Comparison of ENCODE assay signal across 27 mouse cellular contexts in genomic region chr1:119889347-119889746, GRCm38 (mm10). TPM values are rescaled to one million over a fixed set of nuclear protein-coding genes. Genes with fewer than 3 reads are reported as not detected.
DNase-seq lines count a peak whose midpoint lies in the region; ATAC-seq and TF ChIP-seq lines count a peak whose summit lies in the region.
"Had no signal": no experiment of that assay in that cellular context is flagged by ENCODE, and none has a peak within 500 bp of the region (broad histone marks: within the 10 kb centered on the region; RNA-seq: fewer than 3 reads in every experiment).

No protein-coding gene starts in this region.

- H3K27ac ChIP-seq in heart, embryonic 13.5 days (replicated peaks), result no peak overlapping the region
- H3K27ac ChIP-seq in heart, embryonic 11.5 days (ENCODE audit: low read depth, low read length), result no peak overlapping the region
- no peak overlapping the region for H3K27ac ChIP-seq in heart, embryonic 16.5 days (ENCODE audit: low read length)
- no peak overlapping the region for H3K27ac ChIP-seq in lung, postnatal 0 days (ENCODE audit: low read length)
- H3K27ac ChIP-seq in MEL (ENCODE audit: control insufficient read depth, low read depth, low read length), result no peak overlapping the region
- H3K27ac ChIP-seq: embryonic facial prominence, embryonic 13.5 days; embryonic facial prominence, embryonic 15.5 days; forebrain, embryonic 10.5 days; forebrain, embryonic 12.5 days had no signal

- H3K4me2 ChIP-seq in heart, embryonic 13.5 days, result peak overlapping the region; percentile 28; the same call in 1 of the 2 replicates
- H3K4me2 ChIP-seq in heart, embryonic 11.5 days, result no peak overlapping the region
- H3K4me2 ChIP-seq in heart, embryonic 16.5 days (ENCODE audit: low read depth, low read length), result peak overlapping the region; percentile 24; the same call in 1 of the 2 replicates
- peak overlapping the region; percentile 40 for H3K4me2 ChIP-seq in lung, postnatal 0 days (replicated peaks; ENCODE audit: low read depth, low read length)
- H3K4me2 ChIP-seq: embryonic facial prominence, embryonic 13.5 days; embryonic facial prominence, embryonic 15.5 days; forebrain, embryonic 12.5 days had no signal

- no peak for ATAC-seq in heart, embryonic 13.5 days (ENCODE audit: extremely low read depth, insufficient number of reproducible peaks, low FRiP score, low TSS enrichment)
- ATAC-seq in heart, embryonic 11.5 days (replicated peaks; ENCODE audit: insufficient number of reproducible peaks, low FRiP score, low TSS enrichment), result no peak
- no peak for ATAC-seq in heart, embryonic 16.5 days (replicated peaks; ENCODE audit: extremely low read depth, insufficient read depth, low FRiP score)
- ATAC-seq in lung, postnatal 0 days, result no peak
- ATAC-seq: CD4-positive, CD25-positive, alpha-beta regulatory T cell, adult 4 months; forebrain, embryonic 14.5 days had no signal

- H3K4me3 ChIP-seq in heart, embryonic 13.5 days, result no peak overlapping the region
- H3K4me3 ChIP-seq in heart, embryonic 11.5 days (ENCODE audit: low read depth, low read length), result no peak overlapping the region
- no peak overlapping the region for H3K4me3 ChIP-seq in heart, embryonic 16.5 days (ENCODE audit: low read length)
- no peak overlapping the region for H3K4me3 ChIP-seq in lung, postnatal 0 days (ENCODE audit: low read depth, low read length)
- peak overlapping the region; percentile 7 to 37; a peak in 1 of 4 replicates for H3K4me3 ChIP-seq in MEL (ENCODE audit: control insufficient read depth in 1 of 2, insufficient read depth in 1 of 2, low read depth in 2 of 2, low read length in 2 of 2)
- H3K4me3 ChIP-seq: embryonic facial prominence, embryonic 13.5 days; embryonic facial prominence, embryonic 15.5 days; erythroblast, embryonic 14.5 days; forebrain, embryonic 10.5 days; forebrain, embryonic 12.5 days had no signal

- 60% methylated on average over 16 of the region's 16 CpGs for WGBS in heart, embryonic 13.5 days
- WGBS in heart, embryonic 11.5 days (ENCODE audit: insufficient replicate concordance), result 66% methylated on average over 16 of the region's 16 CpGs
- 58% methylated on average over 16 of the region's 16 CpGs for WGBS in heart, embryonic 16.5 days
- WGBS in lung, postnatal 0 days, result 55% methylated on average over 16 of the region's 16 CpGs

- no peaks in the 10 kb centered on the region for H3K9me3 ChIP-seq in heart, embryonic 13.5 days
- H3K9me3 ChIP-seq in heart, embryonic 11.5 days (replicated peaks; ENCODE audit: control insufficient read depth, low read length), result no peaks in the 10 kb centered on the region
- no peaks in the 10 kb centered on the region for H3K9me3 ChIP-seq in heart, embryonic 16.5 days (replicated peaks; ENCODE audit: control insufficient read depth, low read length)
- H3K9me3 ChIP-seq in lung, postnatal 0 days (ENCODE audit: low read length), result no peaks in the 10 kb centered on the region
- no peaks in the 10 kb centered on the region for H3K9me3 ChIP-seq in MEL (replicated peaks; ENCODE audit: insufficient read depth, low read length)
- H3K9me3 ChIP-seq: embryonic facial prominence, embryonic 13.5 days; embryonic facial prominence, embryonic 15.5 days; forebrain, embryonic 10.5 days; forebrain, embryonic 12.5 days; G1E had no signal

- no peak for DNase-seq in heart, adult 9 months (ENCODE audit: low spot score in 2 of 2)
- DNase-seq in lung, postnatal 0 days (ENCODE audit: low spot score), result no peak
- DNase-seq in lung, adult 18-20 months, result no peak
- peak; percentile 62 for DNase-seq in MEL (ENCODE audit: low read depth, low spot score)
- DNase-seq: adrenal gland, adult 2 months; adrenal gland, postnatal 10 days; adrenal gland, postnatal 25 days; B cell, adult 2 months; cerebellum, adult 11 months; cerebellum, adult 18-20 months; cerebellum, adult 8-10 months; cerebellum, adult 9-11 months; cerebellum, postnatal 14 days; cerebellum, postnatal 36 days; embryo, embryonic 11 days had no signal

- TF ChIP-seq CTCF in lung, postnatal 0 days (IDR thresholded peaks at IDR 0.05), result no peak
- TF ChIP-seq CTCF in MEL (IDR thresholded peaks at IDR 0.05 in 2 of 3, conservative IDR thresholded peaks at IDR 0.05 in 1 of 3; ENCODE audit: control insufficient read depth in 1 of 3, insufficient read depth in 1 of 3, low read depth in 2 of 3, low read length in 3 of 3, poor library complexity in 1 of 3, severe bottlenecking in 1 of 3), result no peak

- H3K4me1 ChIP-seq in heart, embryonic 13.5 days, result peaks cover 11% of the 10 kb centered on the region
- H3K4me1 ChIP-seq in heart, embryonic 11.5 days (ENCODE audit: control insufficient read depth, insufficient read depth, low read length), result 0 out of 2 replicates have a peak, but pooled peaks cover 3% of the 10 kb centered on the region
- H3K4me1 ChIP-seq in heart, embryonic 16.5 days (ENCODE audit: control insufficient read depth, insufficient read depth, low read length), result peaks cover 4% of the 10 kb centered on the region; the same call in 1 of the 2 replicates
- no peaks in the 10 kb centered on the region; the same call in 1 of the 2 replicates for H3K4me1 ChIP-seq in lung, postnatal 0 days (ENCODE audit: insufficient read depth, low read depth, low read length)
- H3K4me1 ChIP-seq in MEL (ENCODE audit: control insufficient read depth in 1 of 2, insufficient read depth in 2 of 2, low read length in 2 of 2), result peaks cover 0 to 3% of the 10 kb centered on the region in 2 experiments; a peak in 3 of 4 replicates
- H3K4me1 ChIP-seq: forebrain, embryonic 12.5 days had no signal

- H3K9ac ChIP-seq in heart, embryonic 13.5 days, result no peak overlapping the region
- H3K9ac ChIP-seq in heart, embryonic 11.5 days (ENCODE audit: low read depth, low read length), result no peak overlapping the region
- no peak overlapping the region for H3K9ac ChIP-seq in heart, embryonic 16.5 days (ENCODE audit: low read length)
- H3K9ac ChIP-seq in lung, postnatal 0 days (replicated peaks; ENCODE audit: low read depth), result no peak overlapping the region
- no peak overlapping the region for H3K9ac ChIP-seq in MEL (ENCODE audit: control insufficient read depth, low read depth, low read length, poor library complexity, severe bottlenecking)
- H3K9ac ChIP-seq: embryonic facial prominence, embryonic 13.5 days; embryonic facial prominence, embryonic 15.5 days; forebrain, embryonic 12.5 days had no signal

- TF ChIP-seq EP300 in lung, postnatal 0 days (IDR thresholded peaks at IDR 0.05), result no peak
- no peak for TF ChIP-seq EP300 in MEL (IDR thresholded peaks at IDR 0.05; ENCODE audit: low read depth in 1 of 2, low read length in 2 of 2)

- no peak for TF ChIP-seq POLR2A in MEL (IDR thresholded peaks at IDR 0.05; ENCODE audit: control insufficient read depth in 1 of 2, insufficient read depth in 1 of 2, low read depth in 1 of 2, low read length in 2 of 2, poor library complexity in 1 of 2)

- no peak for TF ChIP-seq RAD21 in MEL (IDR thresholded peaks at IDR 0.05; ENCODE audit: low read depth, low read length)

- H3K79me2 ChIP-seq in MEL (ENCODE audit: control insufficient read depth, insufficient read depth, low read length, poor library complexity), result no peaks in the 10 kb centered on the region

- H3K27me3 ChIP-seq in heart, embryonic 13.5 days (replicated peaks), result no peaks in the 10 kb centered on the region
- H3K27me3 ChIP-seq in heart, embryonic 11.5 days (ENCODE audit: control insufficient read depth, insufficient read depth, low read length), result no peaks in the 10 kb centered on the region
- no peaks in the 10 kb centered on the region for H3K27me3 ChIP-seq in heart, embryonic 16.5 days (ENCODE audit: control insufficient read depth, insufficient read depth, low read length)
- no peaks in the 10 kb centered on the region for H3K27me3 ChIP-seq in lung, postnatal 0 days (replicated peaks; ENCODE audit: insufficient read depth, low read length)
- H3K27me3 ChIP-seq in MEL (ENCODE audit: control insufficient read depth in 1 of 2, insufficient read depth in 2 of 2, low read length in 2 of 2), result no peaks in the 10 kb centered on the region
- H3K27me3 ChIP-seq: CH12.LX; embryonic facial prominence, embryonic 13.5 days; embryonic facial prominence, embryonic 15.5 days; forebrain, embryonic 12.5 days had no signal

- no peaks in the 10 kb centered on the region for H3K36me3 ChIP-seq in heart, embryonic 13.5 days
- H3K36me3 ChIP-seq in heart, embryonic 11.5 days (ENCODE audit: control insufficient read depth, insufficient read depth, low read length), result no peaks in the 10 kb centered on the region
- no peaks in the 10 kb centered on the region for H3K36me3 ChIP-seq in heart, embryonic 16.5 days (ENCODE audit: control insufficient read depth, insufficient read depth)
- no peaks in the 10 kb centered on the region for H3K36me3 ChIP-seq in lung, postnatal 0 days (ENCODE audit: insufficient read depth, low read length)
- H3K36me3 ChIP-seq in MEL (ENCODE audit: control insufficient read depth in 1 of 2, insufficient read depth in 2 of 2, low read length in 2 of 2), result no peaks in the 10 kb centered on the region
- H3K36me3 ChIP-seq: embryonic facial prominence, embryonic 13.5 days; embryonic facial prominence, embryonic 15.5 days; forebrain, embryonic 10.5 days; forebrain, embryonic 12.5 days; G1E had no signal

TF ChIP-seq in MEL, 35 proteins besides CTCF, POLR2A, EP300 and RAD21 (continues in another document):
- no peak for TF ChIP-seq ZC3H11A (IDR thresholded peaks at IDR 0.05; ENCODE audit: low read depth, low read length)
- TF ChIP-seq MAX (IDR thresholded peaks at IDR 0.05; ENCODE audit: low read length), result no peak
- TF ChIP-seq SIN3A (IDR thresholded peaks at IDR 0.05; ENCODE audit: low read length), result peak; percentile 21; the same call in 1 of the 2 replicates
- peak; percentile 51; the same call in 1 of the 2 replicates for TF ChIP-seq ETS1 (IDR thresholded peaks at IDR 0.05; ENCODE audit: low read depth, low read length)

RNA-seq across cellular contexts. Expression of gene Tmem177, which starts 23.7 kb away (rescaled TPM):
- polyA plus RNA-seq in heart, embryonic 13.5 days (2015; fragmentation: Nextera tagmentation; extraction: Ambion mirVana), result 6.2 and 7.0 TPM in 2 replicates
- 6.3 and 6.4 TPM in 2 replicates for polyA plus RNA-seq in heart, embryonic 11.5 days (2014; fragmentation: Nextera tagmentation; extraction: Ambion mirVana)
- 8.0 and 8.4 TPM in 2 replicates for polyA plus RNA-seq in heart, embryonic 16.5 days (2015; fragmentation: Nextera tagmentation; extraction: Ambion mirVana)
- polyA plus RNA-seq in lung, postnatal 0 days (2015; fragmentation: Nextera tagmentation; extraction: Ambion mirVana), result 3.4 and 4.5 TPM in 2 replicates
- 6.0 and 6.2 TPM in 2 replicates for total RNA-seq in MEL (2012; rRNA removed)
- polyA plus RNA-seq in MEL (2012; ENCODE audit: insufficient read depth in 1 of 2, insufficient read length in 2 of 2, low read depth in 1 of 2, low replicate concordance in 2 of 2, missing spikeins in 1 of 2), result 1 to 10 TPM in 1 of 2 experiments, not detected in 1; 7.5 TPM

RNA-seq across cellular contexts. Expression of gene Ptpn4, which starts 51.9 kb away (rescaled TPM):
- 2.8 and 3.7 TPM in 2 replicates for polyA plus RNA-seq in heart, embryonic 13.5 days (2015; fragmentation: Nextera tagmentation; extraction: Ambion mirVana)
- polyA plus RNA-seq in heart, embryonic 11.5 days (2014; fragmentation: Nextera tagmentation; extraction: Ambion mirVana), result 4.8 and 5.9 TPM in 2 replicates
- polyA plus RNA-seq in heart, embryonic 16.5 days (2015; fragmentation: Nextera tagmentation; extraction: Ambion mirVana), result 4.8 and 5.0 TPM in 2 replicates
- polyA plus RNA-seq in lung, postnatal 0 days (2015; fragmentation: Nextera tagmentation; extraction: Ambion mirVana), result 4.8 and 6.8 TPM in 2 replicates
- total RNA-seq in MEL (2012; rRNA removed), result 8.7 and 9.5 TPM in 2 replicates
- polyA plus RNA-seq in MEL (2012; ENCODE audit: insufficient read depth in 1 of 2, insufficient read length in 2 of 2, low read depth in 1 of 2, low replicate concordance in 2 of 2, missing spikeins in 1 of 2), result 100 to 1,000 TPM in 1 of 2 experiments, 1 to 10 TPM in 1; 6.2 to 527 TPM

Comparison
In these comparisons a context has a peak if more than half of its experiments do, and no peak if none do; other contexts are left out.
1. H3K4me3 ChIP-seq: peak in MEL (2 of 2); none in heart, embryonic 13.5 days (single experiment), heart, embryonic 11.5 days (single experiment), heart, embryonic 16.5 days (single experiment) and lung, postnatal 0 days (single experiment).